Mouse (Mus musculus) MEL (cell line): ENCODE results near the gene Mgll. TPM values are rescaled to one million over a fixed set of nuclear protein-coding genes. Genes with fewer than 3 reads are reported as not detected.

Source experiments
- DNase-seq: peaks from one replicate; pipeline ENCODE4 v3.0.0; 2011; ENCODE audit warnings: low read depth, low spot score
- H3K27ac ChIP-seq: 2 replicates; pipeline ENCODE4 v1.5.1; 2012; ENCODE audit warnings: low read depth, mild to moderate bottlenecking, control low read depth, low read length, moderate library complexity; ENCODE audit not compliant: control insufficient read depth
- H3K27me3 ChIP-seq, 2 experiments: fragments of 150-350 bp in 1 of 2; sonication (generic) in 1 of 2; 2 replicates each; pipeline ENCODE4 v1.6.1; 2012; ENCODE audit warnings: low read length in 2 of 2, mild to moderate bottlenecking in 2 of 2, improper control_type of control experiment in 1 of 2, moderate library complexity in 1 of 2; ENCODE audit not compliant: insufficient read depth in 2 of 2, control insufficient read depth in 1 of 2
- H3K36me3 ChIP-seq, 2 experiments: 2 replicates each; pipeline ENCODE4 v1.6.1; 2012 to 2014; ENCODE audit warnings: low read length in 2 of 2, improper control_type of control experiment in 1 of 2, inconsistent platforms in 1 of 2, mild to moderate bottlenecking in 1 of 2; ENCODE audit not compliant: insufficient read depth in 2 of 2, control insufficient read depth in 1 of 2
- H3K4me1 ChIP-seq, 2 experiments: fragments of 150-350 bp in 1 of 2; sonication (generic) in 1 of 2; 2 replicates each; pipeline ENCODE4 v1.6.1; 2012; ENCODE audit warnings: low read length in 2 of 2, improper control_type of control experiment in 1 of 2, mild to moderate bottlenecking in 1 of 2; ENCODE audit not compliant: insufficient read depth in 2 of 2, control insufficient read depth in 1 of 2
- H3K4me3 ChIP-seq, 2 experiments: fragments of 150-350 bp in 1 of 2; sonication (generic) in 1 of 2; 2 replicates each; pipeline ENCODE4 v1.5.1; 2012; ENCODE audit warnings: low read depth in 2 of 2, low read length in 2 of 2, mild to moderate bottlenecking in 2 of 2, moderate library complexity in 2 of 2, control low read depth in 1 of 2, improper control_type of control experiment in 1 of 2; ENCODE audit not compliant: control insufficient read depth in 1 of 2, insufficient read depth in 1 of 2
- H3K79me2 ChIP-seq: 2 replicates; pipeline ENCODE4 v1.6.1; 2012; ENCODE audit warnings: mild to moderate bottlenecking, low read length, moderate library complexity; ENCODE audit not compliant: control insufficient read depth, poor library complexity, insufficient read depth
- H3K9ac ChIP-seq: 2 replicates; pipeline ENCODE4 v1.6.1; 2012; ENCODE audit warnings: low read depth, mild to moderate bottlenecking, control low read depth, low read length, moderate library complexity; ENCODE audit not compliant: control insufficient read depth, poor library complexity, severe bottlenecking
- H3K9me3 ChIP-seq: fragments of 150-350 bp; sonication (generic); replicated peaks from 2 replicates; pipeline ENCODE4 v1.6.1; 2012; ENCODE audit warnings: mild to moderate bottlenecking, low read length, improper control_type of control experiment, moderate library complexity; ENCODE audit not compliant: insufficient read depth
- BHLHE40 ChIP-seq: IDR thresholded peaks from 2 replicates; pipeline ENCODE4 v1.6.1; 2012; ENCODE audit warnings: low read depth, mild to moderate bottlenecking, inconsistent platforms, low read length, improper control_type of control experiment, borderline replicate concordance
- CHD1 ChIP-seq: IDR thresholded peaks from 2 replicates; pipeline ENCODE4 v1.6.1; 2012; ENCODE audit warnings: low read depth, mild to moderate bottlenecking, inconsistent platforms, low read length, improper control_type of control experiment
- CHD2 ChIP-seq: IDR thresholded peaks from 2 replicates; pipeline ENCODE4 v1.6.1; 2011; ENCODE audit warnings: low read length, improper control_type of control experiment
- E2F4 ChIP-seq: IDR thresholded peaks from 2 replicates; pipeline ENCODE4 v1.6.1; 2011; ENCODE audit warnings: low read depth, low read length, improper control_type of control experiment, borderline replicate concordance
- EP300 ChIP-seq, 2 experiments: IDR thresholded peaks; 2 replicates each; pipeline ENCODE4 v1.6.1; 2011; ENCODE audit warnings: improper control_type of control experiment in 2 of 2, low read length in 2 of 2, low read depth in 1 of 2, mild to moderate bottlenecking in 1 of 2
- ETS1 ChIP-seq: IDR thresholded peaks from 2 replicates; pipeline ENCODE4 v1.6.1; 2012; ENCODE audit warnings: low read depth, mild to moderate bottlenecking, inconsistent platforms, low read length, improper control_type of control experiment, moderate library complexity
- GABPA ChIP-seq: IDR thresholded peaks from 2 replicates; pipeline ENCODE4 v1.6.1; 2012; ENCODE audit warnings: low read depth, mild to moderate bottlenecking, inconsistent platforms, low read length, improper control_type of control experiment, moderate library complexity
- GATA1 ChIP-seq: IDR thresholded peaks from 2 replicates; pipeline ENCODE4 v1.6.1; 2011; ENCODE audit warnings: low read depth, low read length, improper control_type of control experiment
- KAT2A ChIP-seq: conservative IDR thresholded peaks from 2 replicates; pipeline ENCODE4 v1.6.1; 2012; ENCODE audit warnings: low read depth, low read length, improper control_type of control experiment, inconsistent platforms
- MAFK ChIP-seq: IDR thresholded peaks from 2 replicates; pipeline ENCODE4 v1.6.1; 2011; ENCODE audit warnings: low read depth, mild to moderate bottlenecking, low read length, improper control_type of control experiment, borderline replicate concordance
- MAX ChIP-seq: IDR thresholded peaks from 2 replicates; pipeline ENCODE4 v1.6.1; 2011; ENCODE audit warnings: low read length, improper control_type of control experiment
- MEF2A ChIP-seq: IDR thresholded peaks from 2 replicates; pipeline ENCODE4 v1.6.1; 2014; ENCODE audit warnings: low read depth, mild to moderate bottlenecking, inconsistent platforms, low read length, improper control_type of control experiment; ENCODE audit not compliant: poor library complexity, insufficient replicate concordance, severe bottlenecking; ENCODE audit errors: extremely low read depth
- MXI1 ChIP-seq: IDR thresholded peaks from 2 replicates; pipeline ENCODE4 v1.6.1; 2011; ENCODE audit warnings: mild to moderate bottlenecking, low read depth, low read length, improper control_type of control experiment
- MYC ChIP-seq: IDR thresholded peaks from 2 replicates; pipeline ENCODE4 v1.6.1; 2011; ENCODE audit warnings: low read depth, mild to moderate bottlenecking, low read length, improper control_type of control experiment, moderate library complexity
- NRF1 ChIP-seq: IDR thresholded peaks from 2 replicates; pipeline ENCODE4 v1.6.1; 2014; ENCODE audit warnings: low read depth, mild to moderate bottlenecking, inconsistent platforms, low read length, improper control_type of control experiment, moderate library complexity; ENCODE audit not compliant: poor library complexity, insufficient read depth, severe bottlenecking
- POLR2A ChIP-seq, 2 experiments: IDR thresholded peaks; 2 replicates each; pipeline ENCODE4 v1.6.1; 2011 to 2012; ENCODE audit warnings: low read length in 2 of 2, mild to moderate bottlenecking in 2 of 2, control low read depth in 1 of 2, improper control_type of control experiment in 1 of 2, low read depth in 1 of 2, moderate library complexity in 1 of 2; ENCODE audit not compliant: control insufficient read depth in 1 of 2, insufficient read depth in 1 of 2, poor library complexity in 1 of 2
- POLR2AphosphoS2 ChIP-seq: IDR thresholded peaks from 2 replicates; pipeline ENCODE4 v1.6.1; 2011; ENCODE audit warnings: low read length, improper control_type of control experiment
- POLR2AphosphoS5 ChIP-seq: IDR thresholded peaks from 2 replicates; pipeline ENCODE4 v1.6.1; 2012; ENCODE audit warnings: low read depth, borderline replicate concordance, mild to moderate bottlenecking, inconsistent platforms, low read length, moderate library complexity, mixed read lengths
- SIN3A ChIP-seq: IDR thresholded peaks from 2 replicates; pipeline ENCODE4 v1.6.1; 2012; ENCODE audit warnings: low read length, improper control_type of control experiment, inconsistent platforms
- SMC3 ChIP-seq: IDR thresholded peaks from 2 replicates; pipeline ENCODE4 v1.6.1; 2011; ENCODE audit warnings: low read depth, low read length, improper control_type of control experiment
- TAL1 ChIP-seq: IDR thresholded peaks from 2 replicates; pipeline ENCODE4 v1.6.1; 2012; ENCODE audit warnings: mild to moderate bottlenecking, inconsistent platforms, low read length, moderate library complexity, mixed read lengths
- USF1 ChIP-seq: IDR thresholded peaks from 2 replicates; pipeline ENCODE4 v1.6.1; 2014; ENCODE audit warnings: low read depth, mild to moderate bottlenecking, inconsistent platforms, low read length, improper control_type of control experiment, moderate library complexity
- ZKSCAN1 ChIP-seq: IDR thresholded peaks from 2 replicates; pipeline ENCODE4 v1.6.1; 2012; ENCODE audit warnings: low read depth, mild to moderate bottlenecking, inconsistent platforms, low read length, improper control_type of control experiment, moderate library complexity
- polyA plus RNA-seq, 2 experiments: library from polyadenylated mRNA; stranded (reverse) in 1 of 2; unstranded in 1 of 2; fragments of >175 nt in 1 of 2; fragments of >200 nt in 1 of 2; gene quantifications; 2 replicates each; pipeline versions ENCODE4 v1.2.1 to v1.2.4; 2012; ENCODE audit warnings: low replicate concordance in 2 of 2, low read depth in 1 of 2; ENCODE audit not compliant: insufficient read length in 2 of 2, insufficient read depth in 1 of 2, missing spikeins in 1 of 2
- total RNA-seq: library from RNA; depleted of rRNA; stranded (reverse); fragments of 300-350 nt; gene quantifications from 2 replicates; pipeline ENCODE4 v1.2.3, GENCODE M21; 2012

The Mgll gene
- total and polyA plus RNA-seq, 3 experiments, result not detected

DNA sequence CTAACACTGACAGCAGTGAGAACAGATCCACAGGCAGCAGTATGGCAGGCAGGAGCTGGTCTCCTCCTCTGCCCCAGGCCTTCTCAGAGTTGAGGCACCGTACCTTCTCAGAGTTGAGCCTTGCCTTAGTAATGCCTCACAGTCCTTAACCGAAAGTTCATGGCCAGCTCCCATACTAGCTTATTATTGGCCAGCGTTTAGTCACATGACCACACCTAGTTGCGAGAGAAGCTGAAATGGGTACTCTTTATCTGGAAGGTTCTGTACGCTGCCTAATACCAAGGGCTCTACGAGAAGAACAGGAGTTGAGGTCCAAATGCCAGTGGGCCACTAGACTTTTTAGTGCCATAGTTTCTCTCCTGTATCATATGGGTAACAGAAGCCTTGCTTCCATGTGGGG lies 97.1 kb downstream of the Mgll start:
- TF ChIP-seq EP300 (IDR thresholded peaks at IDR 0.05; ENCODE audit: low read depth in 1 of 2, low read length in 2 of 2) (no peak), ZKSCAN1 (no peak), ETS1 (no peak), USF1 (peak; percentile 77)
- H3K9me3 ChIP-seq, result no peaks in the 10 kb centered on the region
- DNase-seq, result no peak
- H3K79me2 ChIP-seq, result no peaks in the 10 kb centered on the region
- H3K9ac ChIP-seq, result no peak overlapping the region
- peaks cover 0 to 3% of the 10 kb centered on the region in 2 experiments; a peak in 1 of 4 replicates for H3K27me3 ChIP-seq
- H3K4me3 ChIP-seq, result no peak overlapping the region
- no peaks in the 10 kb centered on the region for H3K36me3 ChIP-seq
- H3K27ac ChIP-seq, result no peak overlapping the region
- H3K4me1 ChIP-seq, result no peaks in the 10 kb centered on the region; a peak in 1 of 4 replicates

DNA sequence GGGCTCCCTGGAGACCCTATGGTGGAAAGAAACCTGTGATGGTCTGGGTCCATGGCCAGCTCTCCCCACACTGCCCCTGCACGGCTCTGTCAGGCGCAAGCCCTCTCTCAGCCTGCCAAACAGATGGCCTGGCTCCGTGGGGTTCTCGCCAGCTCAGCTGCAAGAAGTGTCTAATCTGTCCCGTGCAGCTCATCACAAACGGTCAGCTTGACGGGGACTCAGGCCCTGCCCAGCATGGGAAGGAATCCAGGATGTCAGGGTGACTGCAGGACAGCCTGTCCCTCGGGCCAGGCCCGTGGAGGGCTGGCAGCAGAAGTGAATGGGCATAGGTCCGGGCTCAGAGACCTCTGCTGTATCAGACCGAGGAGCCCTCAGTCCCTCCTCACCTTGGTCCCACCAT lies 97.7 kb downstream of the Mgll start:
- no peaks in the 10 kb centered on the region for H3K79me2 ChIP-seq
- no peak overlapping the region for H3K9ac ChIP-seq
- no peak overlapping the region for H3K4me3 ChIP-seq
- H3K4me1 ChIP-seq, result no peaks in the 10 kb centered on the region; a peak in 1 of 4 replicates
- peaks cover 0 to 3% of the 10 kb centered on the region in 2 experiments; a peak in 1 of 4 replicates for H3K27me3 ChIP-seq
- H3K36me3 ChIP-seq, result no peaks in the 10 kb centered on the region
- no peak for DNase-seq
- no peaks in the 10 kb centered on the region for H3K9me3 ChIP-seq
- TF ChIP-seq BHLHE40 (no peak), GABPA (no peak), CHD2 (no peak), CHD1 (no peak), MAX (no peak), SIN3A (no peak), NRF1 (no peak), MEF2A (no peak), POLR2AphosphoS2 (no peak), POLR2AphosphoS5 (no peak), MAFK (no peak), MYC (no peak)
- H3K27ac ChIP-seq, result no peak overlapping the region

DNA sequence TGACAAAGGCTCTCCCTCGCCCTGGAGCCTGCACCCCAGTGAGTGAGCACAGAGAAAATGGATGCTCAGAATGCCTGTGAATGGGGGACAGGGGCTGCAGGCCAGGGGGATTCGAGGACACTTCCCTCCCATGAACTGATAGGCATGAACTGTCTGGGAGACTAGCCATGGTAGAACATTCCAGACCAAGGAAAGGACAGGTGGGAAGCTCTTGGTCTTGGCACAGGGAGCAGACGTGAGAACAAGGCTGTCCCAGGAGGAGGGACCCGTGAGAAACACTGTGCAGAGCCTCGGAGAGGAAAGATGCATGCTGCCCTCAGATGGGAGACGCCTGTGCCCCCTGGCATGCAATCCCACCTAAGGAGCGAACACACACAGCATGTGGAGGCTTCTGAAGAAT lies 100.0 kb downstream of the Mgll start:
- no peaks in the 10 kb centered on the region for H3K79me2 ChIP-seq
- no peak overlapping the region for H3K9ac ChIP-seq
- H3K4me1 ChIP-seq, result no peaks in the 10 kb centered on the region; a peak in 1 of 4 replicates
- no peak overlapping the region for H3K27ac ChIP-seq
- H3K27me3 ChIP-seq, result no peaks in the 10 kb centered on the region
- no peaks in the 10 kb centered on the region for H3K9me3 ChIP-seq
- H3K4me3 ChIP-seq, result no peak overlapping the region
- DNase-seq, result no peak
- H3K36me3 ChIP-seq, result no peaks in the 10 kb centered on the region
- TF ChIP-seq ETS1 (no peak), MXI1 (no peak), POLR2AphosphoS5 (no peak), EP300 (IDR thresholded peaks at IDR 0.05; ENCODE audit: low read depth in 1 of 2, low read length in 2 of 2) (no peak), E2F4 (no peak), TAL1 (no peak), GATA1 (no peak), BHLHE40 (no peak), SMC3 (no peak), KAT2A (no peak), POLR2A (IDR thresholded peaks at IDR 0.05; ENCODE audit: control insufficient read depth in 1 of 2, insufficient read depth in 1 of 2, low read depth in 1 of 2, low read length in 2 of 2, poor library complexity in 1 of 2) (no peak)
